Mouse (Mus musculus) urinary bladder, adult 18-20 months (tissue): ENCODE results near the gene Nup54.

Experiments
- DNase-seq, 2 experiments: peaks; one replicate each; pipeline ENCODE4 v3.0.0; 2022; ENCODE audit warnings: low spot score in 2 of 2, mixed read lengths in 2 of 2

Gene Nup54

DNA sequence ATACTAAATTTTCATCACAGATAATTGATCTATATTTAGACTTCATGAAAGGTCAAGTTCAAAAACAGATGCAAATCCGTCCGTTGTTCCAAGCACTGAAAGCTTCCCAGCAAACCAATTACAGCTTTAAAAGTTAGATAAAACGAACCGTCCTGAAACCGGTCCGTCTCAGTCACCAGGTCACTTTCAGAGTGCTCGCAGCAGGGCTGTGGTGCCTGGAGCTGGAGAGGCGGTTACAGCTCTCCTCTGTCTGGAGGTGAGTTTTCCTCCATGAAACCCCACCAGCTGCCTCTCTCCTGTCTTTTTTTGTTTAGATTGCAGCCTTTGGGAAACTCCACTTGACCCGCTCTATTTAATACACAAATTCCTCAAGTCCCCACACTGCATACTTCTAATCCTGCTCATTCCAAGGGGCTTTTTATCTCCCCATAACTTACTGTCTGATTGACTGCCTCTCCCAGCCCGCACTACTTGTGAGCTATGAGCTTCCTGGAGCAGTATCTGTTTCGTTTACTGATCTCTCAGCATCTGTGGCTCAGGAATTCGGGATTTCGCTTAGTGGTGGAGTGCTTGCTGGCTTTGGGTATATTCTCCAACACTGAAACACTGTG is 58.1 kb downstream of the Nup54 start:
- DNase-seq = no peak

DNA sequence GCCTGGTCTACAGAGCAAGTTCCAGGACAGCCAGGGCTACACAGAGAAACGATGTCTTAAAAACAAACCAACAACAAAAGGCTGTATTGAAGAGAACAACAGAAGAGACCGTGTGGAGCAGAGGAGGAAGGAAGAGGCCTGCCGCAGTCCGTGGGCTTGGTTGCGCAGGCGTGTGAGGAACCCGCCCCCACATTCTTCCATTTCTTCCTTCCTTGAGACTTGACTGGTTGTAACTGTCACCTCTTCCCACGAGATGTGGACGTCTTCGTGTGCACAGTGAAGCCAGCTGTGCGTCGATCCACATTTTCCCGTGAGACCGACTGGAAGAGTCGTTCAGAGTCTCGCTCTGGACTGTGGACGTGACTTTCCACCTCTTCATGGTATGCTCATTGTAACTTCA is 59.7 kb downstream of the Nup54 start:
- no peak for DNase-seq

DNA sequence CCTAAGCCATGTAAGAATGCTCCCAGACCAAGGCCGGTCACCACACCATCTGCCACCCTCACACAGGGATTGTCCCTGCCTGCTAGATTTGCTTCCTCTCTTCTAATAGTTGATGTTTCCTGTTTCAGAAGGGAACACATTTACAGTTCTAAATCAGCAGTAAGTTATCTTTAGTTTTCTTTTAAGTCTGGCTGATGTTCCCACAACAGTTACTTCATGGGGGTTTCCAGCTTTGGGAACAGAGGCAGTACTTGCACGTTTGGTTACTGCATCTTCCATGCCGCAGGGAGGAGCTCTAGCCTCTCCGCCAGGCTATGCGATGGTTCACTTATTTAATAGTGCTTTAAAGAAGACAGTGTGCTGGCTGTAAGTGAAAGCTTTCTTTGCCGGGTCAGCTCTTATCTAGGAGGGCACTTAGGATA is 60.3 kb downstream of the Nup54 start:
- DNase-seq = no peak

DNA sequence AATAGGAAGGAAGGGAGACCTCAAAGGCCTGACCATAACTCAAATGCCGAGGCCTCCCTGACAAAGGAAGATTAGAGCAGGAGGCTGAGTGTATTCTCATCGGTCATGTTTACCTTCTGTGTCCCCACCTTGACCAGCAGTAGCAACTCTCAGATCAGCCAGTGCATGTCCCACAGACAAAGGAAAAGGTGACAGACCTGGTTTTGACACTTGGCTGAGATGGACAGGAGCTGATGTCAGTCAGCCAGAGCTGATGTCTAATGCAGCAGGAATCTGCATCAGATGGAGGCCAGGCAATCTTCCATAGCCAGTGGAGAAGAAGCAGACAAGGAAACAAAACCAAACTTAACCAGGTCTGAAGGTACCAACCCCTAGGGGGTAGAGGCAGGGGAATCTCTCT is 62.4 kb downstream of the Nup54 start:
- DNase-seq = no peak

DNA sequence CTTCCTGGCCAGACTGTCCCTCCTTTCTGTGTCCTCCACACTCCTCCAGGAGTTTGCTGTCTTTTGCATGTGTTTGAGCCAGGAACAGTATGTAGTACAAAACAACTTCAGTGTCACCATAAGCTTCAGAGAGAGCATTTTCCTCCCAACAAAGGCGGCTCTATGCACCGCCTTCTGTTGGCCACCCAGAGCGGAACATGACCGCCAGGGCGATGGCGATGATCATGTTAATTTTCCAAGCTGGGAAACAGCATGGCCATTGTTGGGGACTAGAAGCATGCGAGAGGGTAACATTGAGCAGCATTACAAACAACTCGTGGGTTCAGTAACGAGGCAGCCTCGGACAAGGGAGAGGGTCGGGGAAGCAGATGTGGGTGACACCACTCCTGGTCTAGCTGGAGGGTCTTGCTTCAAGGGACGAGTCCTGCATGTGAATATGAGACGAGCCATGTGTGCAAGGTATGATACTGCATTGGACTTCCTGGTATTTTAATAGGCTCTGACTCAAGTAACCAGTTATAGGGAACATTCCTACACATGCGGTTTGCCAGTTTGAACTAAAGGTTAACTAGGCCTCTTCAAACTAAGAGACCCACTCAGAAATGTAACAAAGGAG is 63.5 kb downstream of the Nup54 start:
- DNase-seq = no peak

DNA sequence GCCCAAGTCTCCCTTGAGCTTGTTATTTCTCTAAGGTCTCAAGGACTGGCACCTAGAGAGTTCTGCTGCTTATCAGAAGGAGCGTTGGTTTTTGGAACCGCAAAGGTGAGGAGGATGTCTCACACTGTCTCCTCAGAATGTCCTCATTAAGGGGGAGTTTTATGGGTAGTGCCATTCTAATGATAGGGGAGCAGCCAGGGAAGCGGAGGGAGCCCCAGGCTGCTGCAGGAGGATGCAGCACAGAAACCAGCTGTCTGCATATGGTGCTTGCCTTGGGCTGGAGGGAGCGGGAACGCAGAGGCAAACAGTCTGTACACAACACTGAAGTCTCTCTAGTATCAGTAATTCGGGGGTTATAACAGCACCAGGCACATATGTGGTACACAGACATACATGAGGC is 64.1 kb downstream of the Nup54 start:
- DNase-seq = no peak

DNA sequence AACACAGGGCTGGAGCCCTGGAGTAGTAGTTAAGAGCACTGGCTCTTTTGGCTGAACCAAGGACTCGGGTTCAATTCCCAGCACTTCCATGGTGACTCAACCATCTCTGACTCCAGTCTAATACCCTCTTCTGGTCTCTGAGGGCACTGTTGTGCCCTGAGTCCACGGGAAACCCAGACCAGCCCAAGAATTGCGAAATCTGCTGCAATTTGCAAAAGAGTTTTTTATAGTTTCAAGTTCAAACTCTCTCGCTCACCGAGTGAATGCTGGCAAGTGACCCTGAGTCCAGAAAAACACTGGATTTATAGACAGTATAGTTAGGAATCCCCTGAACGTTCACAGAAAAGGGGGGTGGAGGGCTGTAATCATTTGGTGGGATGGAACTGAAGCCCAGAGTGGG is 64.6 kb downstream of the Nup54 start:
- DNase-seq = no peak

DNA sequence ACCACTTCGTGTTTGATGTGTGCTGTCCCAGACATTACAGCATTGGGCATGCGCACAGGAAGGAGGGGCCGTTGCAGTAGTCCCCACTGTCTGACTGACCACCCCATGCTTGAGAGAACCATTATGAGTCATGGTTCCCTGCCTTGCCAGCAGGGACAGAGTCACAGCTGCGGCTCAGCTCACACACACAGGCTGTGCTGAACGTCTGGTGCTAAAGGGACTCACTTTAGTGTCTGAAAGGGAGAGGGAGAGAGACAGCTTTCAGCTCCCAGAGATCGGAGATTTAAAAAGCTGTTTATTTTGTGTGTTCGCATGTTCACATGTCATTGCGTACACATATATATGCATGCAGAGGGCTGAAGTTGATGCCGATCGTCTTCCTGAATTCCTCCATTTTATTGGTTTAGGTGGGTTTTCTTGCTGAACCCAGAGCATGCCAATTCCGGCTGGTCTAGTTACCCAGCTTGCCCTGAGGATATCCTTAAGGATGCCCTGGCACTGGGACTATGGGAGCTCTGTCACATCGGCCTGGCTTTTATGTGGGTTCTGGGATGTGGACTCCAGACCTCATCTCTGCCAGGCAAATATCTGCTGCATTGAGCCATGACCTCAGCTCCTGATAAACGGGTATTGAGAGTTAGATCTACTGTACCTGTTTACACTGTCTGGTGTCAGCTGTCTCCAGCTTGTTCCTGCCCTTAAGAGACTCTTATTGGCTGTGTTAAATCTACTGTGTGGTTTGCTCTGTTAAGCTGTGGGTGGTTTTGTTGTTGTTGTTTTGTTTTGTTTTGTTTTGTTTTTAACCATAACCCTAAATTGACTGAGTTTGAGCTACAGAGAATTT is 65.6 kb downstream of the Nup54 start:
- no peak for DNase-seq

DNA sequence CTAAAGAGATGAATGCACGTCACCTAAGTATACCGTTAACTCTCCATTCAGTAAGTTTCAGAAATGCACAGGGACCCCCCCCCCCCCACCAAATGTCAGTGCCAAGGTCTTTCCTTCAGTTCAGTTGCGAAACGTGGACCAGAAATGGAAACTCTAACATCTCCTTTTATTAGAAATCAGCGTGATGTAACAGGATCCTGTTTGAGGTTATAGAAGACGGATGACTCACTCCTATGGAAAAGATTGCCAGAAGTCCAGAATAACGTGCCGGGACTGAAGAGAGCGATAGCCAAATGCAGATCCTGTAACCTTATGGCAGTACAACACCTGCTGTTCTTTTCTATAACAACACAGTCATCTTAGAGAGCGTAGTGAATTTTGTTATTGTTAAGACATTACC is 66.6 kb downstream of the Nup54 start:
- no peak for DNase-seq

DNA sequence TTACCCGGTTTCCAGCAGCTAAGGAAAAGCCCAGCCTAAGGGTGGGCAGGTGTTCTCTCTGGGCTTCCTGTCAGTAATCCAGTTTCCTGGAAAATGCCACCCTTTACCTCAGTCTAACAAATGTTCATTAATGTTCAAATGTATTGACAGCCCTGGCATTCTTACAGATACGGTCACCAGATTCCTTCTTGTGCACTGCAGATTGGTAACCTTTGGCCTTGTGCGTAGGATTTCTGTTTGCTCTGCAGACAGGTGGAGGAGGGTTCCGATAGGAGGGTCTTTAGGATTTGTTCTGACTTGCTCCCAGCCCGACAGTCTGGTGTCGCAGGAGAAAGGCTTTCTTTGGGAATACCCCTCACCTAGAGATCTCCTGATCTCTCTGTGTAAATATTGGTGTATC is 68.5 kb downstream of the Nup54 start:
- peak in 1 of 2 experiments; percentile 44 for DNase-seq
